8 mouse cellular contexts compared by ENCODE assay signal in the genomic region with DNA sequence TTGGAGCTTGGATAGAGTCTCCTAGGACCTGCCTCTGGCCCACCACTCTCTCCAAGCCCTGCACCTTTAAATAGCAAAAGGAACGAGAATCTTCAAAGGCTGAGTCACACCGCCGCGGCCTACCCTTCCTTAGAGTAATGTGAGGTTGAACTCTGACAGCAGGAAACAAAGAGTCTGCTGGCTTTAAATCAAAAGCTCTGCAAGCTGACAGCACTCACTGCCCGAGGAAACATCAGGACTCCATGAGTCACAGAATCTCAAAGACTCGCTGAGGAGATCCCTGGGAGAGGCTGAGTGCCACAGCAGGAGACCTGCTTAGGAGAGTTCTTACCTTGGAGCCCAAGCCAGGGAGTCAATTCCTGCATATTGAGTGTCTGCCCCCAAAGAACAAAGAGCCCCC. TPM values are rescaled to one million over a fixed set of nuclear protein-coding genes. Genes with fewer than 3 reads are reported as not detected.
A peak's percentile ranks its signal among the peaks of the same experiment; 100 is the strongest.
DNase-seq lines count a peak whose midpoint lies in the region; ATAC-seq lines count a peak whose summit lies in the region.

No protein-coding gene starts in this region.

- no peak overlapping the region for H3K4me2 ChIP-seq in forebrain, embryonic 11.5 days (ENCODE audit: low read depth, low read length, severe bottlenecking)
- H3K4me2 ChIP-seq in intestine, embryonic 16.5 days (ENCODE audit: low read depth, low read length), result no peak overlapping the region

- no peaks in the 10 kb centered on the region for H3K36me3 ChIP-seq in forebrain, embryonic 11.5 days (ENCODE audit: control insufficient read depth, insufficient read depth, low read length)
- no peaks in the 10 kb centered on the region for H3K36me3 ChIP-seq in intestine, embryonic 16.5 days (ENCODE audit: control insufficient read depth, insufficient read depth, low read length)

- no peak overlapping the region for H3K9ac ChIP-seq in forebrain, embryonic 11.5 days (ENCODE audit: low read length)
- 0 out of 2 replicates have a peak overlapping the region, but pooled peaks have one; percentile 14 for H3K9ac ChIP-seq in intestine, embryonic 16.5 days (ENCODE audit: low read depth, low read length)

- DNase-seq in B cell, adult 2 months, result peak; percentile 10 to 11
- peak; percentile 88 for DNase-seq in NIH3T3 (ENCODE audit: low read depth)
- DNase-seq in forebrain, embryonic 11.5 days (ENCODE audit: low spot score), result peak; percentile 49
- DNase-seq in lung, postnatal 10 days, result peak; percentile 67
- DNase-seq in thymus, postnatal 0 days (ENCODE audit: low spot score), result peak; percentile 78
- DNase-seq in gastrocnemius, postnatal 4 days (ENCODE audit: low spot score in 2 of 2), result no peak
- DNase-seq in right cerebral cortex, postnatal 25 days, result no peak

- ATAC-seq in forebrain, embryonic 11.5 days (replicated peaks; ENCODE audit: low FRiP score), result no peak
- ATAC-seq in intestine, embryonic 16.5 days, result no peak

- H3K27me3 ChIP-seq in forebrain, embryonic 11.5 days (ENCODE audit: control insufficient read depth, insufficient read depth, low read length), result no peaks in the 10 kb centered on the region
- no peaks in the 10 kb centered on the region for H3K27me3 ChIP-seq in intestine, embryonic 16.5 days (replicated peaks; ENCODE audit: control insufficient read depth, insufficient read depth, low read length)

- H3K4me1 ChIP-seq in forebrain, embryonic 11.5 days (replicated peaks; ENCODE audit: control insufficient read depth, insufficient read depth, low read length), result peaks cover 19% of the 10 kb centered on the region; the same call in 1 of the 2 replicates
- peaks cover 38% of the 10 kb centered on the region for H3K4me1 ChIP-seq in intestine, embryonic 16.5 days (ENCODE audit: control insufficient read depth, insufficient read depth, low read length)

- no peak overlapping the region for H3K4me3 ChIP-seq in forebrain, embryonic 11.5 days (ENCODE audit: low read depth, low read length)
- no peak overlapping the region for H3K4me3 ChIP-seq in intestine, embryonic 16.5 days (ENCODE audit: low read length)

- 5% methylated on average over 6 of the region's 6 CpGs for WGBS in forebrain, embryonic 11.5 days
- 7% methylated on average over 6 of the region's 6 CpGs for WGBS in intestine, embryonic 16.5 days

- no peak overlapping the region for H3K27ac ChIP-seq in forebrain, embryonic 11.5 days (ENCODE audit: low read depth, low read length)
- H3K27ac ChIP-seq in intestine, embryonic 16.5 days (ENCODE audit: low read length), result peak overlapping the region; percentile 89

- no peaks in the 10 kb centered on the region for H3K9me3 ChIP-seq in forebrain, embryonic 11.5 days (ENCODE audit: control insufficient read depth, low read length)
- no peaks in the 10 kb centered on the region for H3K9me3 ChIP-seq in intestine, embryonic 16.5 days (ENCODE audit: control insufficient read depth, low read length)

RNA-seq across cellular contexts. Expression of a gene that starts 12.7 kb away (rescaled TPM):
- polyA plus RNA-seq in forebrain, embryonic 11.5 days (2014; fragmentation: Nextera tagmentation; extraction: Ambion mirVana), result 433 and 466 TPM in 2 replicates
- polyA plus RNA-seq in intestine, embryonic 16.5 days (2015; fragmentation: Nextera tagmentation; extraction: Ambion mirVana), result 452 and 553 TPM in 2 replicates
- polyA plus RNA-seq in thymus, postnatal 0 days (2015; fragmentation: Nextera tagmentation; extraction: Ambion mirVana), result 68.8 and 69.7 TPM in 2 replicates
- 10 to 100 TPM; 81.6 to 87.3 TPM for total RNA-seq in gastrocnemius, postnatal 4 days (2021)

RNA-seq across cellular contexts. Expression of a gene that starts 52.1 kb away (rescaled TPM):
- polyA plus RNA-seq in forebrain, embryonic 11.5 days (2014; fragmentation: Nextera tagmentation; extraction: Ambion mirVana), result not detected in 2 replicates
- polyA plus RNA-seq in intestine, embryonic 16.5 days (2015; fragmentation: Nextera tagmentation; extraction: Ambion mirVana), result 0.09 and 0.22 TPM in 2 replicates
- polyA plus RNA-seq in thymus, postnatal 0 days (2015; fragmentation: Nextera tagmentation; extraction: Ambion mirVana), result 0.18 TPM in 2 replicates
- total RNA-seq in gastrocnemius, postnatal 4 days (2021), result under 1 TPM; 0.62 to 0.71 TPM

Comparison
In these comparisons a context has a peak if more than half of its experiments do, and no peak if none do; other contexts are left out.
1. DNase-seq: peak in B cell, adult 2 months (2 of 2), NIH3T3 (single experiment), forebrain, embryonic 11.5 days (single experiment), lung, postnatal 10 days (single experiment) and thymus, postnatal 0 days (single experiment); none in gastrocnemius, postnatal 4 days (0 of 2) and right cerebral cortex, postnatal 25 days (single experiment).